Mouse (Mus musculus) limb, embryonic 15.5 days (tissue): ENCODE data around the gene Alpk1. TPM values are rescaled to one million over a fixed set of nuclear protein-coding genes. Genes with fewer than 3 reads are reported as not detected.
"Not testable (repeated sequence)": the region's sequence is repeated elsewhere in the genome, so short reads cannot be mapped to it uniquely, and the experiment has no call there.

Experiments used
- ATAC-seq: fragments of 200-750 bp; cut with Nextera tagmentation; 2 replicates; pipeline ENCODE4 v1.8.0; 2017; ENCODE audit warnings: low read depth, moderate TSS enrichment; ENCODE audit not compliant: insufficient number of reproducible peaks, low FRiP score, low TSS enrichment
- H3K27ac ChIP-seq: fragments of 300-500 bp; sonication (generic); 2 replicates; pipeline ENCODE4 v1.5.1; 2015; ENCODE audit warnings: moderate library complexity, mild to moderate bottlenecking, inconsistent platforms
- H3K27me3 ChIP-seq: fragments of 300-500 bp; sonication (generic); 2 replicates; pipeline ENCODE4 v1.6.1; 2015; ENCODE audit warnings: inconsistent platforms
- H3K36me3 ChIP-seq: fragments of 300-500 bp; sonication (generic); 2 replicates; pipeline ENCODE4 v1.6.1; 2015; ENCODE audit warnings: inconsistent platforms
- H3K4me1 ChIP-seq: fragments of 300-500 bp; sonication (generic); 2 replicates; pipeline ENCODE4 v1.6.1; 2015; ENCODE audit warnings: inconsistent platforms
- H3K4me2 ChIP-seq: fragments of 300-500 bp; sonication (generic); 2 replicates; pipeline ENCODE4 v1.6.1; 2015; ENCODE audit warnings: mild to moderate bottlenecking, inconsistent platforms
- H3K4me3 ChIP-seq: fragments of 300-500 bp; sonication (generic); 2 replicates; pipeline ENCODE4 v1.5.1; 2015; ENCODE audit warnings: mild to moderate bottlenecking, inconsistent platforms
- H3K9ac ChIP-seq: fragments of 300-500 bp; sonication (generic); 2 replicates; pipeline ENCODE4 v1.6.1; 2015; ENCODE audit warnings: inconsistent platforms
- H3K9me3 ChIP-seq: fragments of 300-500 bp; sonication (generic); 2 replicates; pipeline ENCODE4 v1.6.1; 2016; ENCODE audit warnings: inconsistent platforms
- WGBS: fragments of 180-500 bp; shearing (Covaris S2); methylation state at CpG from one replicate; pipeline ENCODE4 v1.1.7; 2015; 5-methylcytosine and 5-hydroxymethylcytosine counted together
- polyA plus RNA-seq: library from polyadenylated mRNA; unstranded; fragments of >200 nt; fragmentation: Nextera tagmentation; extraction: Ambion mirVana; gene quantifications from 2 replicates; pipeline ENCODE4 v1.2.1, GENCODE M21; 2015

The Alpk1 gene
- polyA plus RNA-seq, 1 experiment from 2014 or later: 1.5 TPM

- 22% methylated on average over 8 of the region's 8 CpGs for WGBS
- Histone ChIP-seq H3K4me2 (no peak overlapping the region), H3K27ac (no peak overlapping the region), H3K4me1 (peaks cover 19% of the 10 kb centered on the region), H3K9me3 (no peaks in the 10 kb centered on the region), H3K27me3 (peaks cover 30% of the 10 kb centered on the region), H3K36me3 (no peaks in the 10 kb centered on the region), H3K4me3 (peak overlapping the region; percentile 54; the same call in 1 of the 2 replicates), H3K9ac (no peak overlapping the region)
- ATAC-seq: no peak
Observed at GRCm38 (mm10) chr3:127788919-127789318, 8.6 kb upstream of the Alpk1 start.

- no peak for ATAC-seq
- H3K9me3 ChIP-seq: no peaks in the 10 kb centered on the region
- peaks cover 30% of the 10 kb centered on the region for H3K27me3 ChIP-seq
- no peak overlapping the region for H3K4me2 ChIP-seq
- H3K4me1 ChIP-seq: peaks cover 19% of the 10 kb centered on the region
- no peaks in the 10 kb centered on the region for H3K36me3 ChIP-seq
- no peak overlapping the region for H3K9ac ChIP-seq
- no peak overlapping the region for H3K27ac ChIP-seq
- no peak overlapping the region for H3K4me3 ChIP-seq
- 52% methylated on average over 7 of the region's 7 CpGs for WGBS
Observed at GRCm38 (mm10) chr3:127788038-127788437, 7.7 kb upstream of the Alpk1 start.

GRCm38 (mm10) chr3:127787032-127787431 is 6.7 kb upstream of the Alpk1 start:
- peaks cover 19% of the 10 kb centered on the region for H3K4me1 ChIP-seq
- H3K36me3 ChIP-seq: no peaks in the 10 kb centered on the region
- H3K4me2 ChIP-seq: no peak overlapping the region
- H3K9me3 ChIP-seq: no peaks in the 10 kb centered on the region
- H3K4me3 ChIP-seq: no peak overlapping the region
- H3K27me3 ChIP-seq: peaks cover 30% of the 10 kb centered on the region
- no peak for ATAC-seq
- H3K27ac ChIP-seq: no peak overlapping the region
- no peak overlapping the region for H3K9ac ChIP-seq

- not testable (repeated sequence) for ATAC-seq, H3K9me3 ChIP-seq, H3K4me2 ChIP-seq, H3K27ac ChIP-seq, H3K36me3 ChIP-seq, H3K4me3 ChIP-seq, H3K9ac ChIP-seq, H3K4me1 ChIP-seq
- peaks cover 12% of the 10 kb centered on the region for H3K27me3 ChIP-seq
- 92% methylated on average over 8 of the region's 8 CpGs for WGBS
Observed at GRCm38 (mm10) chr3:127783680-127784079, 3.4 kb upstream of the Alpk1 start.

GRCm38 (mm10) chr3:127782921-127783320 is 2.6 kb upstream of the Alpk1 start:
- Histone ChIP-seq H3K4me3 (no peak overlapping the region), H3K27me3 (peaks cover 6% of the 10 kb centered on the region), H3K9ac (no peak overlapping the region), H3K36me3 (no peaks in the 10 kb centered on the region), H3K9me3 (no peaks in the 10 kb centered on the region), H3K4me1 (no peaks in the 10 kb centered on the region), H3K4me2 (no peak overlapping the region), H3K27ac (no peak overlapping the region)
- no peak for ATAC-seq
- 88% methylated on average over 6 of the region's 6 CpGs for WGBS

GRCm38 (mm10) chr3:127780921-127781320 is 594 bp upstream of the Alpk1 start:
- no peak overlapping the region for H3K9ac ChIP-seq
- no peak overlapping the region for H3K27ac ChIP-seq
- H3K9me3 ChIP-seq: no peaks in the 10 kb centered on the region
- no peaks in the 10 kb centered on the region for H3K27me3 ChIP-seq
- H3K36me3 ChIP-seq: no peaks in the 10 kb centered on the region
- no peak overlapping the region for H3K4me3 ChIP-seq
- H3K4me2 ChIP-seq: no peak overlapping the region
- H3K4me1 ChIP-seq: no peaks in the 10 kb centered on the region
- no peak for ATAC-seq
- 88% methylated on average over 9 of the region's 9 CpGs for WGBS

GRCm38 (mm10) chr3:127769146-127769545 is 11.2 kb downstream of the Alpk1 start:
- 85% methylated on average over 11 of the region's 11 CpGs for WGBS
- no peak for ATAC-seq
- Histone ChIP-seq H3K4me2 (no peak overlapping the region), H3K36me3 (no peaks in the 10 kb centered on the region), H3K4me1 (no peaks in the 10 kb centered on the region), H3K9me3 (no peaks in the 10 kb centered on the region), H3K9ac (no peak overlapping the region), H3K27me3 (no peaks in the 10 kb centered on the region; the same call in 1 of the 2 replicates), H3K27ac (no peak overlapping the region), H3K4me3 (no peak overlapping the region)

GRCm38 (mm10) chr3:127765971-127766370 is 14.4 kb downstream of the Alpk1 start:
- Histone ChIP-seq H3K9me3 (no peaks in the 10 kb centered on the region), H3K27me3 (peaks cover 9% of the 10 kb centered on the region), H3K4me2 (no peak overlapping the region), H3K9ac (no peak overlapping the region), H3K4me3 (no peak overlapping the region), H3K27ac (no peak overlapping the region), H3K36me3 (no peaks in the 10 kb centered on the region), H3K4me1 (no peaks in the 10 kb centered on the region)
- WGBS: 61% methylated on average over 3 of the region's 3 CpGs
- no peak for ATAC-seq

- 63% methylated on average over 5 of the region's 5 CpGs for WGBS
- Histone ChIP-seq H3K4me2 (no peak overlapping the region), H3K9ac (no peak overlapping the region), H3K27me3 (peaks cover 14% of the 10 kb centered on the region), H3K36me3 (no peaks in the 10 kb centered on the region), H3K27ac (no peak overlapping the region), H3K9me3 (no peaks in the 10 kb centered on the region), H3K4me3 (no peak overlapping the region), H3K4me1 (no peaks in the 10 kb centered on the region)
- no peak for ATAC-seq
Observed at GRCm38 (mm10) chr3:127764541-127764940, 15.8 kb downstream of the Alpk1 start.

GRCm38 (mm10) chr3:127763076-127763612 is 17.2 kb downstream of the Alpk1 start:
- no peak overlapping the region for H3K4me2 ChIP-seq
- peaks cover 22% of the 10 kb centered on the region for H3K27me3 ChIP-seq
- ATAC-seq: no peak
- no peaks in the 10 kb centered on the region for H3K9me3 ChIP-seq
- no peaks in the 10 kb centered on the region for H3K36me3 ChIP-seq
- no peak overlapping the region for H3K4me3 ChIP-seq
- H3K4me1 ChIP-seq: no peaks in the 10 kb centered on the region
- WGBS: 23% methylated on average over 7 of the region's 7 CpGs
- H3K27ac ChIP-seq: no peak overlapping the region
- no peak overlapping the region for H3K9ac ChIP-seq

GRCm38 (mm10) chr3:127762403-127762802 is 17.9 kb downstream of the Alpk1 start:
- Histone ChIP-seq H3K9me3 (no peaks in the 10 kb centered on the region), H3K36me3 (no peaks in the 10 kb centered on the region), H3K9ac (no peak overlapping the region), H3K4me2 (no peak overlapping the region), H3K4me3 (no peak overlapping the region), H3K27ac (no peak overlapping the region), H3K27me3 (peaks cover 24% of the 10 kb centered on the region), H3K4me1 (no peaks in the 10 kb centered on the region)
- 61% methylated on average over 8 of the region's 8 CpGs for WGBS
- no peak for ATAC-seq

GRCm38 (mm10) chr3:127759212-127759611 is 21.1 kb downstream of the Alpk1 start:
- Histone ChIP-seq H3K4me3 (no peak overlapping the region), H3K4me2 (no peak overlapping the region), H3K27ac (no peak overlapping the region), H3K9ac (no peak overlapping the region), H3K36me3 (no peaks in the 10 kb centered on the region), H3K27me3 (peaks cover 36% of the 10 kb centered on the region; the same call in 1 of the 2 replicates), H3K4me1 (no peaks in the 10 kb centered on the region), H3K9me3 (no peaks in the 10 kb centered on the region)
- no peak for ATAC-seq
- WGBS: 25% methylated on average over 8 of the region's 8 CpGs

- ATAC-seq: no peak
- Histone ChIP-seq H3K9me3 (no peaks in the 10 kb centered on the region), H3K4me3 (no peak overlapping the region), H3K27ac (no peak overlapping the region), H3K4me1 (no peaks in the 10 kb centered on the region), H3K36me3 (no peaks in the 10 kb centered on the region), H3K4me2 (no peak overlapping the region), H3K9ac (no peak overlapping the region), H3K27me3 (peaks cover 36% of the 10 kb centered on the region; the same call in 1 of the 2 replicates)
- 65% methylated on average over 4 of the region's 4 CpGs for WGBS
Observed at GRCm38 (mm10) chr3:127758806-127759205, 21.5 kb downstream of the Alpk1 start.
